Comparison of ENCODE assay signal across 8 mouse cellular contexts in genomic region chr17:30005103-30005443, GRCm38 (mm10). TPM values are rescaled to one million over a fixed set of nuclear protein-coding genes. Genes with fewer than 3 reads are reported as not detected.
DNase-seq lines count a peak whose midpoint lies in the region; ATAC-seq and TF ChIP-seq lines count a peak whose summit lies in the region.

No protein-coding gene starts in this region.

- ATAC-seq in heart, embryonic 15.5 days (replicated peaks; ENCODE audit: insufficient number of reproducible peaks, insufficient read depth, low FRiP score, low read depth), result peak; percentile 17
- no peak for ATAC-seq in G1E (ENCODE audit: extremely low read depth, insufficient number of reproducible peaks, low FRiP score, poor library complexity, severe bottlenecking)
- ATAC-seq in midbrain, embryonic 11.5 days (ENCODE audit: low FRiP score), result peak; percentile 66
- ATAC-seq in megakaryocyte-erythroid progenitor cell, adult 5-6 weeks (replicated peaks; ENCODE audit: low FRiP score, low TSS enrichment, poor library complexity, severe bottlenecking), result no peak

- peak overlapping the region; percentile 100 for H3K27ac ChIP-seq in heart, embryonic 15.5 days
- peak overlapping the region; percentile 100 for H3K27ac ChIP-seq in hindbrain, embryonic 10.5 days
- peak overlapping the region; percentile 100 for H3K27ac ChIP-seq in midbrain, embryonic 11.5 days (ENCODE audit: low read depth, low read length)

- H3K4me2 ChIP-seq in heart, embryonic 15.5 days, result peak overlapping the region; percentile 81
- H3K4me2 ChIP-seq in midbrain, embryonic 11.5 days, result peak overlapping the region; percentile 85

- H3K9me3 ChIP-seq in heart, embryonic 15.5 days (replicated peaks), result no peaks in the 10 kb centered on the region
- H3K9me3 ChIP-seq in G1E (replicated peaks), result no peaks in the 10 kb centered on the region
- H3K9me3 ChIP-seq in hindbrain, embryonic 10.5 days, result no peaks in the 10 kb centered on the region
- no peaks in the 10 kb centered on the region for H3K9me3 ChIP-seq in midbrain, embryonic 11.5 days (ENCODE audit: control insufficient read depth, low read length)

- peak overlapping the region; percentile 98 for H3K9ac ChIP-seq in heart, embryonic 15.5 days
- H3K9ac ChIP-seq in midbrain, embryonic 11.5 days (ENCODE audit: low read length), result peak overlapping the region; percentile 95

- WGBS in heart, embryonic 15.5 days, result 1% methylated on average over 30 of the region's 47 CpGs
- under 1% methylated on average over 40 of the region's 47 CpGs for WGBS in hindbrain, embryonic 10.5 days
- 1% methylated on average over 15 of the region's 47 CpGs for WGBS in midbrain, embryonic 11.5 days

- no peak for TF ChIP-seq CTCF in G1E (IDR thresholded peaks at IDR 0.05; ENCODE audit: low read depth, low read length)

- no peaks in the 10 kb centered on the region for H3K27me3 ChIP-seq in heart, embryonic 15.5 days
- H3K27me3 ChIP-seq in G1E (ENCODE audit: insufficient read depth, low read length), result no peaks in the 10 kb centered on the region
- no peaks in the 10 kb centered on the region for H3K27me3 ChIP-seq in hindbrain, embryonic 10.5 days (ENCODE audit: insufficient read depth, poor library complexity, severe bottlenecking)
- no peaks in the 10 kb centered on the region for H3K27me3 ChIP-seq in midbrain, embryonic 11.5 days (ENCODE audit: control insufficient read depth, insufficient read depth, low read length)

- H3K4me1 ChIP-seq in heart, embryonic 15.5 days (replicated peaks), result peaks cover 37% of the 10 kb centered on the region
- peaks cover 39% of the 10 kb centered on the region for H3K4me1 ChIP-seq in G1E (ENCODE audit: insufficient read depth, low read depth, low read length)
- H3K4me1 ChIP-seq in hindbrain, embryonic 10.5 days (replicated peaks), result peaks cover 54% of the 10 kb centered on the region
- H3K4me1 ChIP-seq in midbrain, embryonic 11.5 days (ENCODE audit: control insufficient read depth, insufficient read depth, low read length), result peaks cover 26% of the 10 kb centered on the region

- H3K36me3 ChIP-seq in heart, embryonic 15.5 days, result no peaks in the 10 kb centered on the region
- H3K36me3 ChIP-seq in G1E (replicated peaks), result peaks cover 21% of the 10 kb centered on the region
- peaks cover 16% of the 10 kb centered on the region for H3K36me3 ChIP-seq in hindbrain, embryonic 10.5 days
- no peaks in the 10 kb centered on the region for H3K36me3 ChIP-seq in midbrain, embryonic 11.5 days (ENCODE audit: control insufficient read depth, insufficient read depth, low read length)

- H3K4me3 ChIP-seq in heart, embryonic 15.5 days, result peak overlapping the region; percentile 96
- H3K4me3 ChIP-seq in G1E (ENCODE audit: low read depth, low read length), result peak overlapping the region; percentile 90
- H3K4me3 ChIP-seq in hindbrain, embryonic 10.5 days, result peak overlapping the region; percentile 100
- H3K4me3 ChIP-seq in midbrain, embryonic 11.5 days (ENCODE audit: low read depth, low read length), result peak overlapping the region; percentile 98

- DNase-seq in heart, adult 11 months, result no peak
- no peak for DNase-seq in G1E (ENCODE audit: low spot score)
- no peak for DNase-seq in hindbrain, embryonic 10.5 days (ENCODE audit: low spot score)
- no peak for DNase-seq in midbrain, embryonic 11.5 days (ENCODE audit: low spot score, missing footprints)
- no peak for DNase-seq in ovary, postnatal 10 days (ENCODE audit: low spot score)
- no peak for DNase-seq in layer of hippocampus, adult 9-10 months (ENCODE audit: low spot score)

RNA-seq across cellular contexts. Expression of gene Zfand3, which starts 0.5 kb away (rescaled TPM):
- polyA plus RNA-seq in heart, embryonic 15.5 days (2015; fragmentation: Nextera tagmentation; extraction: Ambion mirVana), result 49.3 and 53.9 TPM in 2 replicates
- total RNA-seq in G1E (2014; fragmentation: Nextera tagmentation) (49.2 and 52.1 TPM in 2 replicates), G1E (2017) (17.1 and 17.6 TPM in 2 replicates)
- polyA plus RNA-seq in G1E (2012), result 93.6 and 121 TPM in 2 replicates
- polyA plus RNA-seq in hindbrain, embryonic 10.5 days (2016; fragmentation: Nextera tagmentation; extraction: Ambion mirVana), result 70.9 and 97.7 TPM in 2 replicates
- polyA plus RNA-seq in midbrain, embryonic 11.5 days (2014; fragmentation: Nextera tagmentation; extraction: Ambion mirVana), result 63.9 and 64.7 TPM in 2 replicates
- 9.5 and 41.5 TPM in 2 replicates for total RNA-seq in megakaryocyte-erythroid progenitor cell, adult 5-6 weeks (2014; fragmentation: Nextera tagmentation)
- total RNA-seq in megakaryocyte-erythroid progenitor cell, adult 5-6 weeks (2017), result 4.9 and 11.4 TPM in 2 replicates

RNA-seq across cellular contexts. Expression of gene Mdga1, which starts 35.2 kb away (rescaled TPM):
- polyA plus RNA-seq in heart, embryonic 15.5 days (2015; fragmentation: Nextera tagmentation; extraction: Ambion mirVana), result 4.2 and 7.4 TPM in 2 replicates
- total RNA-seq in G1E (2014; fragmentation: Nextera tagmentation) (not detected in 2 replicates), G1E (2017) (0.05 and 0.23 TPM in 2 replicates)
- 0.05 and 0.23 TPM in 2 replicates for polyA plus RNA-seq in G1E (2012)
- polyA plus RNA-seq in hindbrain, embryonic 10.5 days (2016; fragmentation: Nextera tagmentation; extraction: Ambion mirVana), result 2.3 and 5.1 TPM in 2 replicates
- 5.8 and 6.5 TPM in 2 replicates for polyA plus RNA-seq in midbrain, embryonic 11.5 days (2014; fragmentation: Nextera tagmentation; extraction: Ambion mirVana)
- total RNA-seq in megakaryocyte-erythroid progenitor cell, adult 5-6 weeks (2014; fragmentation: Nextera tagmentation), result 7.3 and 13.7 TPM in 2 replicates
- total RNA-seq in megakaryocyte-erythroid progenitor cell, adult 5-6 weeks (2017), result 5.4 and 14.4 TPM in 2 replicates

Comparison
In these comparisons a context has a peak if more than half of its experiments do, and no peak if none do; other contexts are left out.
1. ATAC-seq: peak in heart, embryonic 15.5 days (single experiment) and midbrain, embryonic 11.5 days (single experiment); none in G1E (single experiment) and megakaryocyte-erythroid progenitor cell, adult 5-6 weeks (single experiment).
2. Peak in every context shown above with its lines, with median percentiles within 50 percentile points of each other: H3K27ac ChIP-seq and H3K4me3 ChIP-seq.